9 mouse cellular contexts compared by ENCODE assay signal in the genomic region with DNA sequence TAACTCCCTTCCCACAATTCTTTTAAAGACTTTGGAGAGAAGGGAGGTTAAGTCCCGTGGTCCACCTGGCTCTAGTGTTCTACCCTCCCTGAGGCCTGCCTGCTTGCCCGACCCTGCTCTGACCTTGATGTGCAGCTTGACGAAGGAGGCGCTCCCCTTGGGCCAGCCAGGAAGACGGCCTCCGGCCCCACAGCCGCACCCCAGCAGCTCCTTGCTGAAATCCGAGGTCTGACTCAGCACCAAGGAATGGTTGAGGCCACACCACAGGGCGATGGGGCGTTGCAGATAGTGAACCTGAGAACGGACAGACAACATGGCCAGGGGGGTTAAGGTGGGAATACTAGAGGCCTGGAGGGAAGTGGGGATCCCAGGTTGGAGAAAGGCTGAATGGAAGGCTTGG. TPM values are rescaled to one million over a fixed set of nuclear protein-coding genes. Genes with fewer than 3 reads are reported as not detected.
DNase-seq lines count a peak whose midpoint lies in the region; ATAC-seq and TF ChIP-seq lines count a peak whose summit lies in the region.
"Had no signal": no experiment of that assay in that cellular context is flagged by ENCODE, and none has a peak within 500 bp of the region (broad histone marks: within the 10 kb centered on the region; RNA-seq: fewer than 3 reads in every experiment).

A gene (minus strand): TSS at position 235 of the 400 bp plus-strand sequence.

- no peaks in the 10 kb centered on the region for H3K27me3 ChIP-seq in kidney, adult 2 months (replicated peaks; ENCODE audit: control insufficient read depth, insufficient read depth, low read length)
- no peaks in the 10 kb centered on the region for H3K27me3 ChIP-seq in heart, adult 2 months (ENCODE audit: control insufficient read depth, insufficient read depth, low read length)
- H3K27me3 ChIP-seq in midbrain, embryonic 13.5 days: peaks cover 11% of the 10 kb centered on the region
- H3K27me3 ChIP-seq: CH12.LX had no signal

- intact Hi-C loops in heart, adult 2 months (cut with DNase I): no loop called here

- no peak within 1 kb of the TSS for H3K4me2 ChIP-seq in midbrain, embryonic 13.5 days (replicated peaks)

- H3K36me3 ChIP-seq in kidney, adult 2 months (ENCODE audit: control insufficient read depth, insufficient read depth, low read length): no peaks in the 10 kb centered on the region
- no peaks in the 10 kb centered on the region for H3K36me3 ChIP-seq in heart, adult 2 months (ENCODE audit: control insufficient read depth, insufficient read depth, low read length)
- H3K36me3 ChIP-seq in midbrain, embryonic 13.5 days: no peaks in the 10 kb centered on the region

- H3K79me2 ChIP-seq in heart, adult 2 months (replicated peaks; ENCODE audit: control insufficient read depth, insufficient read depth, low read length): no peaks in the 10 kb centered on the region

- TF ChIP-seq POLR2A in kidney, adult 2 months (IDR thresholded peaks at IDR 0.05; ENCODE audit: low read depth, low read length): no peak
- TF ChIP-seq POLR2A in heart, adult 2 months (IDR thresholded peaks at IDR 0.05; ENCODE audit: insufficient read depth, low read depth, low read length): no peak

- no peak for DNase-seq in kidney, adult 2 months
- DNase-seq in kidney, adult 11 months: no peak
- no peak for DNase-seq in adrenal gland, postnatal 4 days (ENCODE audit: low spot score in 2 of 2)
- DNase-seq in heart, adult 2 months: peak; percentile 54 to 63
- DNase-seq in kidney, postnatal 4 days: peak; percentile 40 to 47
- DNase-seq in spleen, postnatal 4 days (ENCODE audit: low spot score in 2 of 2): no peak
- DNase-seq in embryo, embryonic 9.5 days (ENCODE audit: extremely low spot score): no peak

- H3K9me3 ChIP-seq in midbrain, embryonic 13.5 days: no peaks in the 10 kb centered on the region

- no peak for TF ChIP-seq CTCF in kidney, adult 2 months (conservative IDR thresholded peaks at IDR 0.05; ENCODE audit: insufficient read depth, insufficient read length, low read depth, low read length)
- TF ChIP-seq CTCF in heart, adult 2 months (IDR thresholded peaks at IDR 0.05): no peak

- H3K27ac ChIP-seq in kidney, adult 2 months (ENCODE audit: insufficient read depth, low read depth, low read length): peak within 1 kb of the TSS; percentile 43; the same call in 1 of the 2 replicates
- H3K27ac ChIP-seq in heart, adult 2 months: peak within 1 kb of the TSS; percentile 20; the same call in 1 of the 2 replicates
- 0 out of 2 replicates have a peak within 1 kb of the TSS, but pooled peaks have one; percentile 19 for H3K27ac ChIP-seq in midbrain, embryonic 13.5 days

- H3K4me1 ChIP-seq in kidney, adult 2 months (ENCODE audit: control insufficient read depth, insufficient read depth, low read length): peaks cover 14% of the 10 kb centered on the region
- peaks cover 10% of the 10 kb centered on the region for H3K4me1 ChIP-seq in heart, adult 2 months (ENCODE audit: control insufficient read depth, insufficient read depth, low read length)
- H3K4me1 ChIP-seq in midbrain, embryonic 13.5 days (replicated peaks): peaks cover 29% of the 10 kb centered on the region

- TF ChIP-seq EP300 in heart, adult 2 months (IDR thresholded peaks at IDR 0.05; ENCODE audit: insufficient read depth, low read depth, low read length): no peak

- no peak within 1 kb of the TSS for H3K9ac ChIP-seq in heart, adult 2 months (ENCODE audit: low read depth, low read length)
- peak within 1 kb of the TSS; percentile 32; the same call in 1 of the 2 replicates for H3K9ac ChIP-seq in midbrain, embryonic 13.5 days (replicated peaks)

- WGBS in kidney, adult 2 months: 40% methylated on average over 11 of the region's 11 CpGs
- WGBS in heart, adult 2 months: 52% methylated on average over 11 of the region's 11 CpGs
- WGBS in midbrain, embryonic 13.5 days: 69% methylated on average over 11 of the region's 11 CpGs

- no peak within 1 kb of the TSS for H3K4me3 ChIP-seq in kidney, adult 2 months (ENCODE audit: insufficient read depth, low read depth, low read length)
- no peak within 1 kb of the TSS for H3K4me3 ChIP-seq in heart, adult 2 months
- H3K4me3 ChIP-seq in midbrain, embryonic 13.5 days (replicated peaks): no peak within 1 kb of the TSS

- no peak for ATAC-seq in midbrain, embryonic 13.5 days

RNA-seq across cellular contexts. Expression of the gene that starts here (rescaled TPM):
- polyA plus RNA-seq in kidney, adult 2 months (2012; rRNA removed): 160 and 179 TPM in 2 replicates
- 100 to 1,000 TPM; 549 to 594 TPM for total RNA-seq in adrenal gland, postnatal 4 days (2021)
- 10 to 100 TPM; 35.9 to 50.8 TPM for total RNA-seq in heart, adult 2 months (2021)
- polyA plus RNA-seq in heart, adult 2 months (2012; rRNA removed): 87.0 and 109 TPM in 2 replicates
- 9.0 and 10.5 TPM in 2 replicates for polyA plus RNA-seq in midbrain, embryonic 13.5 days (2015; fragmentation: Nextera tagmentation; extraction: Ambion mirVana)

Comparison
In these comparisons a context has a peak if more than half of its experiments do, and no peak if none do; other contexts are left out.
1. RNA of the gene that starts here (total RNA-seq): 549 to 594 TPM in adrenal gland, postnatal 4 days; 35.9 to 50.8 TPM in heart, adult 2 months; every median in the first group is over 10 times any median in the second.
2. DNase-seq: peak in heart, adult 2 months (2 of 2) and kidney, postnatal 4 days (2 of 2); none in kidney, adult 2 months (single experiment), kidney, adult 11 months (single experiment), adrenal gland, postnatal 4 days (0 of 2), spleen, postnatal 4 days (0 of 2) and embryo, embryonic 9.5 days (single experiment).
3. Peak in every context shown above with its lines, with median percentiles within 50 percentile points of each other: H3K27ac ChIP-seq.